Mouse (Mus musculus): ENCODE data around the gene Vps39. TPM values are rescaled to one million over a fixed set of nuclear protein-coding genes. Genes with fewer than 3 reads are reported as not detected.

The Vps39 gene
- polyA plus RNA-seq, 2 experiments: 26.1 to 48.1 TPM

DNA sequence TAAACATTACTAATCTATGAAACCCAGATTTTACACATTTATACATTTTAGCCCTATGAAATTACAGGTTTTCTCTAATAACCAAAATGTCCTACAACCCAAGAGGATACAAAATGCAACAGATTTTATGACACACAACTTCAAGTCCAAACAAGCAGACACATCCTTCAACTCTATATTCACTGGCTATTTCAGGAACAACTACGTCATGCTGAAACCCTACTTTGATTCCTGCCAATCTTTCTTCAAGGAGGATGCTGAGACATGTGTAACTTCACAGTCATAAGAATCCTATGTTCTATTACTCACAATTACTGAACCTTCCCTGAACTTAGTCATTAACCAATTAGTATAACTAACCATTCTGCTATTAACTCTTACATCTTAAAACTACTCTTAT is 34.4 kb upstream of the Vps39 start:
- H3K9ac ChIP-seq (ENCODE audit: low read depth, low read length, severe bottlenecking): no peak overlapping the region
- no peak overlapping the region for H3K27ac ChIP-seq (replicated peaks; ENCODE audit: low read depth, low read length)
- H3K9me3 ChIP-seq (ENCODE audit: control insufficient read depth, low read length): no peaks in the 10 kb centered on the region
- DNase-seq (ENCODE audit: low spot score): no peak
- H3K4me3 ChIP-seq (replicated peaks; ENCODE audit: low read length): no peak overlapping the region
- no peak overlapping the region for H3K4me2 ChIP-seq (replicated peaks; ENCODE audit: low read depth, low read length, severe bottlenecking)
- no peaks in the 10 kb centered on the region for H3K4me1 ChIP-seq (ENCODE audit: control insufficient read depth, insufficient read depth, low read length)
- TF ChIP-seq POLR2A (IDR thresholded peaks at IDR 0.05; ENCODE audit: borderline replicate concordance, extremely low read depth, insufficient read depth, insufficient read length): no peak
- 87% methylated on average over 1 of the region's 1 CpGs for WGBS
- H3K36me3 ChIP-seq (ENCODE audit: control insufficient read depth, insufficient read depth, low read length): peaks cover 54% of the 10 kb centered on the region
- no peak for ATAC-seq (ENCODE audit: low FRiP score, low read depth)
- H3K27me3 ChIP-seq (ENCODE audit: control insufficient read depth, insufficient read depth, low read length): no peaks in the 10 kb centered on the region

DNA sequence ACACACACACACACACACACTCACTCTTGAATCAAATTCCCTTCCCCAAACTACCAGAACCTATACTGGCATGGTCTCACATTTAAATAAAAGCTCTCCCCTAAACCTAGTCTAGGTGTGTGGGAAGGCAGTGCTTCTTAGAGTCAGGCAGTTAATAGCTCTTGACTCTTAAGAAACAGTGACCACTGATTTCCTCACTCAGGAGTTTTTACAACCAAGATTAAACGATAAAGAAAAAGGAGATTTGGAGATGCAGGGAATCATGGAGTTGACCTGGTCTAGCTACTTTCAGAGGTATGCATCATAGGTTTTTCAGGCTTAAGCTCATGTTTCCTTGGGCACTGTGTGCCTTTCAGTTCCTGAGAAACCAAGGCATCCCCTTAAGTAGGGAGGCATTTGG is 33.3 kb upstream of the Vps39 start:
- Histone ChIP-seq H3K4me2 (replicated peaks; ENCODE audit: low read depth, low read length, severe bottlenecking) (no peak overlapping the region), H3K4me1 (ENCODE audit: control insufficient read depth, insufficient read depth, low read length) (no peaks in the 10 kb centered on the region), H3K27me3 (ENCODE audit: control insufficient read depth, insufficient read depth, low read length) (no peaks in the 10 kb centered on the region), H3K36me3 (ENCODE audit: control insufficient read depth, insufficient read depth, low read length) (peaks cover 51% of the 10 kb centered on the region), H3K4me3 (replicated peaks; ENCODE audit: low read length) (no peak overlapping the region), H3K9ac (ENCODE audit: low read depth, low read length, severe bottlenecking) (no peak overlapping the region), H3K9me3 (ENCODE audit: control insufficient read depth, low read length) (no peaks in the 10 kb centered on the region), H3K27ac (replicated peaks; ENCODE audit: low read depth, low read length) (no peak overlapping the region)
- WGBS: 93% methylated on average over 1 of the region's 1 CpGs
- DNase-seq (ENCODE audit: low spot score) (no peak), ATAC-seq (ENCODE audit: low FRiP score, low read depth) (no peak)
- TF ChIP-seq POLR2A (IDR thresholded peaks at IDR 0.05; ENCODE audit: borderline replicate concordance, extremely low read depth, insufficient read depth, insufficient read length): no peak

GRCm38 (mm10) chr2:120373858-120374257 is 20.9 kb upstream of the Vps39 start:
- no peak overlapping the region for H3K9ac ChIP-seq (ENCODE audit: low read depth, low read length, severe bottlenecking)
- H3K4me1 ChIP-seq (ENCODE audit: control insufficient read depth, insufficient read depth, low read length): no peaks in the 10 kb centered on the region
- H3K36me3 ChIP-seq (ENCODE audit: control insufficient read depth, insufficient read depth, low read length): peaks cover 71% of the 10 kb centered on the region
- no peaks in the 10 kb centered on the region for H3K27me3 ChIP-seq (ENCODE audit: control insufficient read depth, insufficient read depth, low read length)
- ATAC-seq (ENCODE audit: low FRiP score, low read depth) (no peak), DNase-seq (ENCODE audit: low spot score) (no peak)
- no peak overlapping the region for H3K4me3 ChIP-seq (replicated peaks; ENCODE audit: low read length)
- WGBS: 92% methylated on average over 4 of the region's 4 CpGs
- TF ChIP-seq POLR2A (IDR thresholded peaks at IDR 0.05; ENCODE audit: borderline replicate concordance, extremely low read depth, insufficient read depth, insufficient read length): no peak
- H3K9me3 ChIP-seq (ENCODE audit: control insufficient read depth, low read length): no peaks in the 10 kb centered on the region
- H3K4me2 ChIP-seq (replicated peaks; ENCODE audit: low read depth, low read length, severe bottlenecking): no peak overlapping the region
- H3K27ac ChIP-seq (replicated peaks; ENCODE audit: low read depth, low read length): no peak overlapping the region

- Histone ChIP-seq H3K4me3 (replicated peaks; ENCODE audit: low read length) (no peak overlapping the region), H3K4me2 (replicated peaks; ENCODE audit: low read depth, low read length, severe bottlenecking) (no peak overlapping the region), H3K9me3 (ENCODE audit: control insufficient read depth, low read length) (no peaks in the 10 kb centered on the region), H3K27ac (replicated peaks; ENCODE audit: low read depth, low read length) (no peak overlapping the region), H3K27me3 (ENCODE audit: control insufficient read depth, insufficient read depth, low read length) (no peaks in the 10 kb centered on the region), H3K9ac (ENCODE audit: low read depth, low read length, severe bottlenecking) (no peak overlapping the region), H3K36me3 (ENCODE audit: control insufficient read depth, insufficient read depth, low read length) (peaks cover 75% of the 10 kb centered on the region), H3K4me1 (ENCODE audit: control insufficient read depth, insufficient read depth, low read length) (no peaks in the 10 kb centered on the region)
- 89% methylated on average over 4 of the region's 4 CpGs for WGBS
- DNase-seq (ENCODE audit: low spot score): no peak
- no peak for TF ChIP-seq POLR2A (IDR thresholded peaks at IDR 0.05; ENCODE audit: borderline replicate concordance, extremely low read depth, insufficient read depth, insufficient read length)
- no peak for ATAC-seq (ENCODE audit: low FRiP score, low read depth)
These were observed 14.7 kb upstream of the Vps39 start for GRCm38 (mm10) chr2:120367416-120368207.

DNA sequence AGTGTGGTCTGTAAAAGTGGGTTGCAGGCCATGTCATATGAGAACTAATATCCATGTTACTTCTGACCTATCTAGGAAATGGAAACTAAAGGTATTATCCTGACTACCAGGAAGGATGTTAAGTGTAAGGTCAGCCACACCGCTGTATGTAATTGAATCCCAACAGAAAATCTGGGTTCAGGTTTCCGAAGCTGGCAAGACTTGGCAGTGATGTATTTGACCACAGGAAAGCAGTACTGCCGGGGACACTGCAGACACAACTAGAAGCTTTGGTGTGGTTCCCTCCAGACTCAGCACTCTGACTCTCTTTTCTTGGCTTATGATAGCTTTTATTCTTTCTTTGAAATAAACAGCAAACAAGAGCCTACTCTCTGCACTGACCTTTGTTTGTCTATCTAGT is 13.6 kb upstream of the Vps39 start:
- ATAC-seq (ENCODE audit: low FRiP score, low read depth) (no peak), DNase-seq (ENCODE audit: low spot score) (no peak)
- H3K4me3 ChIP-seq (replicated peaks; ENCODE audit: low read length): no peak overlapping the region
- H3K9me3 ChIP-seq (ENCODE audit: control insufficient read depth, low read length): no peaks in the 10 kb centered on the region
- no peak overlapping the region for H3K27ac ChIP-seq (replicated peaks; ENCODE audit: low read depth, low read length)
- no peaks in the 10 kb centered on the region for H3K27me3 ChIP-seq (ENCODE audit: control insufficient read depth, insufficient read depth, low read length)
- no peak overlapping the region for H3K9ac ChIP-seq (ENCODE audit: low read depth, low read length, severe bottlenecking)
- 91% methylated on average over 3 of the region's 3 CpGs for WGBS
- H3K4me1 ChIP-seq (ENCODE audit: control insufficient read depth, insufficient read depth, low read length): no peaks in the 10 kb centered on the region
- no peak for TF ChIP-seq POLR2A (IDR thresholded peaks at IDR 0.05; ENCODE audit: borderline replicate concordance, extremely low read depth, insufficient read depth, insufficient read length)
- H3K4me2 ChIP-seq (replicated peaks; ENCODE audit: low read depth, low read length, severe bottlenecking): no peak overlapping the region
- H3K36me3 ChIP-seq (ENCODE audit: control insufficient read depth, insufficient read depth, low read length): peaks cover 77% of the 10 kb centered on the region
